Mouse (Mus musculus): ENCODE measurements around the gene Chrm3. TPM values are rescaled to one million over a fixed set of nuclear protein-coding genes. Genes with fewer than 3 reads are reported as not detected.
"Not testable (repeated sequence)": the region's sequence is repeated elsewhere in the genome, so short reads cannot be mapped to it uniquely, and the experiment has no call there.

The Chrm3 gene
- 5.4 and 6.9 TPM in 2 replicates for polyA plus RNA-seq (2014; fragmentation: Nextera tagmentation; extraction: Ambion mirVana)

DNA sequence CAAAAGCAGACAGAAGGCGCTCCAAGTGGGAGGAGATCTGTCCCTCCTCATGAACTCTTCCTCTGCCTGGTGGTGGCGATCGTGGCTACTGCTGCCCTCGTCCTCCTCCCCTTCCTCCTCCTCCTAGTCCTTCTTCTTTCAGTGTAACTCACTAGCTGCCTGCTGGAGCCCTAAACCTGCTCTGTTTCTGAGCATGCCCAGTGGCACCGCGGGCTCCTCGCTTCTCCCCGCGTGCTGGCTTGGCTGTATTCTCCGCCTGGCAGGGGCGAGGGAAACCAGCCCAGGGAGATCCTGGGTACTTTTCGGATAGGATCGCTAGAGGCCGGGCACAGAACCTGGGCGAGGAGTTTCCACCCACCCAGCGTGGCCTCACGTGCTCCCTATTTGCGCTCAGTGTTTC is at the start of gene Chrm3:
Gene Chrm3, minus strand, starts transcription at position 71 of the 400 bp plus-strand sequence.
- H3K4me2 ChIP-seq (replicated peaks; ENCODE audit: low read depth, low read length), result peak within 1 kb of the TSS; percentile 89
- ATAC-seq (ENCODE audit: insufficient number of reproducible peaks, insufficient read depth, low FRiP score, low read depth), result peak; percentile 82
- H3K27me3 ChIP-seq (ENCODE audit: control insufficient read depth, insufficient read depth, low read length), result 0 out of 2 replicates have a peak, but pooled peaks cover 3% of the 10 kb centered on the region
- peak within 1 kb of the TSS; percentile 38 for H3K9ac ChIP-seq (replicated peaks; ENCODE audit: low read depth, low read length)
- peak within 1 kb of the TSS; percentile 60 for H3K4me3 ChIP-seq (ENCODE audit: low read depth, low read length)
- no peaks in the 10 kb centered on the region for H3K9me3 ChIP-seq (ENCODE audit: control insufficient read depth, low read depth, low read length)
- H3K36me3 ChIP-seq (ENCODE audit: control insufficient read depth, insufficient read depth, low read length), result no peaks in the 10 kb centered on the region
- H3K4me1 ChIP-seq (ENCODE audit: control insufficient read depth, insufficient read depth, low read length), result 0 out of 2 replicates have a peak, but pooled peaks cover 2% of the 10 kb centered on the region
- peak within 1 kb of the TSS; percentile 74; the same call in 1 of the 2 replicates for H3K27ac ChIP-seq (ENCODE audit: low read length)
- WGBS, result 2% methylated on average over 18 of the region's 18 CpGs

DNA sequence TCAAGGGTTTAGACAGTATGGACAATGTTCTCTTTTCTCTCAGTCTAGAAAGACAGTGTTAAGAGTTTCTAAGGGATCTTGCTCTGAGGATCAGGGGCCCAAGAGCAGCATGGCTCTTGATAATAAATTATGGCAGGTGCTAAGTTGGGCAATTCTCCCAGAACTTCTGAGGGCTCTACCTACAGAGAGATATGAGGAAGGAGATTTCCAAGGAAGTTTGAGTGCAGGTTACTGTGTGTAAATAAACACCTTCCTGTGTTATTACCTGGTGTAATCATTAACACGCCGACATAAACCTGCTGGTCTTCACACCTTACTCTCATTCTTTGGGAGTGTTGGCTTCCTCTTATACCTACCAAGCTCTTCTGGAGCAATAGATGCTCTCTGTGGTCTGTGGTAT is 33.7 kb upstream of the Chrm3 start:
- WGBS, result 91% methylated on average over 2 of the region's 2 CpGs
- no peak for ATAC-seq (ENCODE audit: insufficient number of reproducible peaks, insufficient read depth, low FRiP score, low read depth)
- no peak overlapping the region for H3K9ac ChIP-seq (replicated peaks; ENCODE audit: low read depth, low read length)
- no peak overlapping the region for H3K4me2 ChIP-seq (replicated peaks; ENCODE audit: low read depth, low read length)
- no peaks in the 10 kb centered on the region for H3K36me3 ChIP-seq (ENCODE audit: control insufficient read depth, insufficient read depth, low read length)
- H3K27me3 ChIP-seq (ENCODE audit: control insufficient read depth, insufficient read depth, low read length), result no peaks in the 10 kb centered on the region
- H3K4me3 ChIP-seq (ENCODE audit: low read depth, low read length), result no peak overlapping the region
- no peaks in the 10 kb centered on the region for H3K9me3 ChIP-seq (ENCODE audit: control insufficient read depth, low read depth, low read length)
- H3K4me1 ChIP-seq (ENCODE audit: control insufficient read depth, insufficient read depth, low read length), result no peaks in the 10 kb centered on the region
- H3K27ac ChIP-seq (ENCODE audit: low read length), result no peak overlapping the region

GRCm38 (mm10) chr13:10375487-10375886 is 14.8 kb upstream of the Chrm3 start:
- not testable (repeated sequence) for H3K27ac ChIP-seq (ENCODE audit: low read length); H3K9me3 ChIP-seq (ENCODE audit: control insufficient read depth, low read depth, low read length); H3K36me3 ChIP-seq (ENCODE audit: control insufficient read depth, insufficient read depth, low read length); H3K9ac ChIP-seq (replicated peaks; ENCODE audit: low read depth, low read length); H3K4me3 ChIP-seq (ENCODE audit: low read depth, low read length); H3K4me1 ChIP-seq (ENCODE audit: control insufficient read depth, insufficient read depth, low read length); H3K4me2 ChIP-seq (replicated peaks; ENCODE audit: low read depth, low read length); H3K27me3 ChIP-seq (ENCODE audit: control insufficient read depth, insufficient read depth, low read length); ATAC-seq (ENCODE audit: insufficient number of reproducible peaks, insufficient read depth, low FRiP score, low read depth)

- peak; percentile 47; the same call in 1 of the 2 replicates for ATAC-seq (ENCODE audit: insufficient number of reproducible peaks, insufficient read depth, low FRiP score, low read depth)
- H3K27ac ChIP-seq (ENCODE audit: low read length), result peak overlapping the region; percentile 74; the same call in 1 of the 2 replicates
- under 1% methylated on average over 60 of the region's 60 CpGs for WGBS
- peak overlapping the region; percentile 38 for H3K9ac ChIP-seq (replicated peaks; ENCODE audit: low read depth, low read length)
- H3K4me2 ChIP-seq (replicated peaks; ENCODE audit: low read depth, low read length), result peak overlapping the region; percentile 89
- peak overlapping the region; percentile 60 for H3K4me3 ChIP-seq (ENCODE audit: low read depth, low read length)
- 0 out of 2 replicates have a peak, but pooled peaks cover 2% of the 10 kb centered on the region for H3K4me1 ChIP-seq (ENCODE audit: control insufficient read depth, insufficient read depth, low read length)
- H3K36me3 ChIP-seq (ENCODE audit: control insufficient read depth, insufficient read depth, low read length), result no peaks in the 10 kb centered on the region
- 0 out of 2 replicates have a peak, but pooled peaks cover 3% of the 10 kb centered on the region for H3K27me3 ChIP-seq (ENCODE audit: control insufficient read depth, insufficient read depth, low read length)
- H3K9me3 ChIP-seq (ENCODE audit: control insufficient read depth, low read depth, low read length), result no peaks in the 10 kb centered on the region
Observed at GRCm38 (mm10) chr13:10360199-10360694, 400 bp downstream of the Chrm3 start.

GRCm38 (mm10) chr13:10359516-10360198 is 990 bp downstream of the Chrm3 start:
- peak overlapping the region; percentile 38 for H3K9ac ChIP-seq (replicated peaks; ENCODE audit: low read depth, low read length)
- peak overlapping the region; percentile 60 for H3K4me3 ChIP-seq (ENCODE audit: low read depth, low read length)
- H3K4me1 ChIP-seq (ENCODE audit: control insufficient read depth, insufficient read depth, low read length), result 0 out of 2 replicates have a peak, but pooled peaks cover 2% of the 10 kb centered on the region
- H3K4me2 ChIP-seq (replicated peaks; ENCODE audit: low read depth, low read length), result peak overlapping the region; percentile 89
- WGBS, result 2% methylated on average over 26 of the region's 26 CpGs
- H3K9me3 ChIP-seq (ENCODE audit: control insufficient read depth, low read depth, low read length), result no peaks in the 10 kb centered on the region
- H3K27ac ChIP-seq (ENCODE audit: low read length), result peak overlapping the region; percentile 74; the same call in 1 of the 2 replicates
- 0 out of 2 replicates have a peak, but pooled peaks cover 3% of the 10 kb centered on the region for H3K27me3 ChIP-seq (ENCODE audit: control insufficient read depth, insufficient read depth, low read length)
- no peaks in the 10 kb centered on the region for H3K36me3 ChIP-seq (ENCODE audit: control insufficient read depth, insufficient read depth, low read length)
- no peak for ATAC-seq (ENCODE audit: insufficient number of reproducible peaks, insufficient read depth, low FRiP score, low read depth)

GRCm38 (mm10) chr13:10355796-10356195 is 4.9 kb downstream of the Chrm3 start:
- Histone ChIP-seq H3K27me3 (ENCODE audit: control insufficient read depth, insufficient read depth, low read length) (0 out of 2 replicates have a peak, but pooled peaks cover 3% of the 10 kb centered on the region), H3K27ac (ENCODE audit: low read length) (no peak overlapping the region), H3K4me2 (replicated peaks; ENCODE audit: low read depth, low read length) (no peak overlapping the region), H3K9me3 (ENCODE audit: control insufficient read depth, low read depth, low read length) (no peaks in the 10 kb centered on the region), H3K4me3 (ENCODE audit: low read depth, low read length) (no peak overlapping the region), H3K9ac (replicated peaks; ENCODE audit: low read depth, low read length) (no peak overlapping the region), H3K36me3 (ENCODE audit: control insufficient read depth, insufficient read depth, low read length) (no peaks in the 10 kb centered on the region), H3K4me1 (ENCODE audit: control insufficient read depth, insufficient read depth, low read length) (no peaks in the 10 kb centered on the region)
- 83% methylated on average over 5 of the region's 5 CpGs for WGBS
- ATAC-seq (ENCODE audit: insufficient number of reproducible peaks, insufficient read depth, low FRiP score, low read depth), result no peak

GRCm38 (mm10) chr13:10354885-10355575 is 5.6 kb downstream of the Chrm3 start:
- H3K4me3 ChIP-seq (ENCODE audit: low read depth, low read length), result no peak overlapping the region
- no peaks in the 10 kb centered on the region for H3K36me3 ChIP-seq (ENCODE audit: control insufficient read depth, insufficient read depth, low read length)
- H3K27me3 ChIP-seq (ENCODE audit: control insufficient read depth, insufficient read depth, low read length), result 0 out of 2 replicates have a peak, but pooled peaks cover 3% of the 10 kb centered on the region
- no peak for ATAC-seq (ENCODE audit: insufficient number of reproducible peaks, insufficient read depth, low FRiP score, low read depth)
- H3K4me2 ChIP-seq (replicated peaks; ENCODE audit: low read depth, low read length), result no peak overlapping the region
- no peak overlapping the region for H3K27ac ChIP-seq (ENCODE audit: low read length)
- H3K9me3 ChIP-seq (ENCODE audit: control insufficient read depth, low read depth, low read length), result no peaks in the 10 kb centered on the region
- no peaks in the 10 kb centered on the region for H3K4me1 ChIP-seq (ENCODE audit: control insufficient read depth, insufficient read depth, low read length)
- H3K9ac ChIP-seq (replicated peaks; ENCODE audit: low read depth, low read length), result no peak overlapping the region
- 56% methylated on average over 2 of the region's 2 CpGs for WGBS

DNA sequence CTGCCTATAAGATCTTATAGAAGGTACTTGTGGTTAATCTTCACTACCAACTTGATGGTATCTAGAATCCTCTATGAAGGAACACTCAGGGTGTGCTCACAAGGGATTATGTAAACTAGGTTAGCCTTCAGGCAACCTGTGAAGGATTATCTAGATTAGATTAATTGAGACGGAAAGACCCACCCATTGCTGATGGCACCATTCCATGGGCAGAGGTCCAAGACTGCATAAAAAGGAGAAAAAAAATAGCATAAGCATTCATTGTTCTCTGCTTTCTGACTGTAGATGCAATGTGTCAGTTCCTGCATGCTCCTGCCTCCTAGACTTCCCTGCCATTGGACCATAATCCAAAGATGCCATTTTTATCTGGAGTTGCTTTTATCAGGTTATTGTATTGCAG is 8.5 kb downstream of the Chrm3 start:
- H3K36me3 ChIP-seq (ENCODE audit: control insufficient read depth, insufficient read depth, low read length), result no peaks in the 10 kb centered on the region
- ATAC-seq (ENCODE audit: insufficient number of reproducible peaks, insufficient read depth, low FRiP score, low read depth), result no peak
- 76% methylated on average over 1 of the region's 1 CpGs for WGBS
- no peak overlapping the region for H3K4me2 ChIP-seq (replicated peaks; ENCODE audit: low read depth, low read length)
- no peaks in the 10 kb centered on the region for H3K4me1 ChIP-seq (ENCODE audit: control insufficient read depth, insufficient read depth, low read length)
- H3K27me3 ChIP-seq (ENCODE audit: control insufficient read depth, insufficient read depth, low read length), result no peaks in the 10 kb centered on the region
- no peak overlapping the region for H3K4me3 ChIP-seq (ENCODE audit: low read depth, low read length)
- no peak overlapping the region for H3K9ac ChIP-seq (replicated peaks; ENCODE audit: low read depth, low read length)
- no peaks in the 10 kb centered on the region for H3K9me3 ChIP-seq (ENCODE audit: control insufficient read depth, low read depth, low read length)
- H3K27ac ChIP-seq (ENCODE audit: low read length), result no peak overlapping the region
